Mouse (Mus musculus) forebrain, embryonic 14.5 days (tissue): ENCODE results near the gene Gm8257. TPM values are rescaled to one million over a fixed set of nuclear protein-coding genes. Genes with fewer than 3 reads are reported as not detected.
"Not testable (repeated sequence)": the region's sequence is repeated elsewhere in the genome, so short reads cannot be mapped to it uniquely, and the experiment has no call there.

Source experiments
- ATAC-seq: fragments of 200-750 bp; cut with Nextera tagmentation; 2 replicates; pipeline ENCODE4 v1.8.0; 2017; ENCODE audit warnings: mild to moderate bottlenecking, moderate library complexity
- DNase-seq: peaks from one replicate; pipeline ENCODE4 v3.0.0-alpha.2; 2015; ENCODE audit warnings: low spot score
- H3K27ac ChIP-seq: fragments of 300-500 bp; sonication (generic); 2 replicates; pipeline ENCODE4 v1.5.1; 2014; ENCODE audit warnings: low read depth, mild to moderate bottlenecking, control low read depth, low read length, moderate library complexity
- H3K27me3 ChIP-seq: fragments of 300-500 bp; sonication (generic); replicated peaks from 2 replicates; pipeline ENCODE4 v1.6.1; 2014; ENCODE audit warnings: low read length, control low read depth, mixed read lengths; ENCODE audit not compliant: control insufficient read depth, insufficient read depth
- H3K36me3 ChIP-seq: fragments of 300-500 bp; sonication (generic); 2 replicates; pipeline ENCODE4 v1.6.1; 2014; ENCODE audit warnings: low read length, control low read depth; ENCODE audit not compliant: control insufficient read depth, insufficient read depth
- H3K4me1 ChIP-seq: fragments of 300-500 bp; sonication (generic); 2 replicates; pipeline ENCODE4 v1.6.1; 2014; ENCODE audit warnings: antibody characterized with exemption, low read length, control low read depth; ENCODE audit not compliant: control insufficient read depth, insufficient read depth
- H3K4me2 ChIP-seq: fragments of 300-500 bp; sonication (generic); 2 replicates; pipeline ENCODE4 v1.6.1; 2014; ENCODE audit warnings: mild to moderate bottlenecking, control low read depth, low read length
- H3K4me3 ChIP-seq: fragments of 300-500 bp; sonication (generic); 2 replicates; pipeline ENCODE4 v1.5.1; 2014; ENCODE audit warnings: low read depth, low read length, control low read depth
- H3K9ac ChIP-seq: fragments of 300-500 bp; sonication (generic); 2 replicates; pipeline ENCODE4 v1.6.1; 2014; ENCODE audit warnings: mild to moderate bottlenecking, low read length, control low read depth, moderate library complexity
- H3K9me3 ChIP-seq: fragments of 300-500 bp; sonication (generic); replicated peaks from 2 replicates; pipeline ENCODE4 v1.6.1; 2016; ENCODE audit warnings: low read length, control low read depth, mixed read lengths; ENCODE audit not compliant: control insufficient read depth
- WGBS: fragments of 180-500 bp; shearing (Covaris S2); extraction: QIAGEN DNeasy Blood & Tissue Kit; methylation state at CpG from one replicate; pipeline ENCODE4 v1.1.7; 2014; 5-methylcytosine and 5-hydroxymethylcytosine counted together
- polyA plus RNA-seq: library from polyadenylated mRNA; unstranded; fragments of >200 nt; fragmentation: Nextera tagmentation; extraction: Ambion mirVana; gene quantifications from 2 replicates; pipeline ENCODE4 v1.2.1, GENCODE M21; 2014

The Gm8257 gene
- not detected in 2 replicates for polyA plus RNA-seq

DNA sequence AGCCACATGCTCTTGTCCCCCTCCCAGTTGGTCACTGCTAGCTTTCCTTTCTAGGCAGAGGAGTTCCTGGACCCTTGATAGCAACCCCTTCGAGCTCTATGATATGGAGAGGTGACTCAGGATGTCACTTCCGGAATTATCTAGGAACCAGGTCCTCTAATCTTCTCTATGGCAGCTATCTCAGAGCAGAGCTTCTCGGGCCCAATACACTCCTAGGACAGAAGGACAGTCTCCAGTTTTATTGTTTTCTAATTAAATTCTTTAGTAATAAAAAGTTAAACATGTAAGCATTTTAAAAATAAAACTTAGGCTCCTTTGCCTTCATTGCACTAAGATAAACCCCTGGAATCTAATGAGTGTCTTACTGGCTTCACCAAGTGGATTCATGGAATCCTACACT lies at the start of gene Gm8257:
Gene Gm8257, minus strand, starts transcription at position 101 of the 400 bp plus-strand sequence.
- not testable (repeated sequence) for H3K27me3 ChIP-seq, H3K36me3 ChIP-seq, H3K27ac ChIP-seq, H3K4me2 ChIP-seq, H3K9me3 ChIP-seq, ATAC-seq, DNase-seq, H3K4me1 ChIP-seq, H3K9ac ChIP-seq, H3K4me3 ChIP-seq
- WGBS, result 94% methylated on average over 3 of the region's 3 CpGs

DNA sequence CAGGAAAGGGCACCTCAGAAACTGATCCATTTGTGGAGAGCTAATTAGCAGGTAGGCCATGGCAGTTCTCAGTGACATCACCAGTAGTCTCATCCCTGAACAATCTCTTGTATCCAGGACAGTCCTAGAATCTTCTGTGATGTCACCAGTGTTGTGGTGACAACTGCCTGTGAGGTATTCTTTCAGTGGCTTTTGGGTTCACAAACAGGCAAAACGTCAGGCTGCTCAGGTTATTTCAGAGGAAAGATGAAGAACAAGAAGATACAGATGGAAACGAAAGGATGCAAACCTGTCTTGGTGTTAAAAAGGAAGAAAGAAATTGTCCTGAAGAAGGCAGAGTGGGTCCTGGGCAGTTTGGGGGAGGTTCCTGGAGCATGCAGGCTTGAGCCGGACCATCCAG lies 44.0 kb upstream of the Gm8257 start, which contains the start of gene Gm8267:
Gene Gm8267, minus strand, starts transcription at position 101 of the 400 bp plus-strand sequence.
- 83% methylated on average over 3 of the region's 3 CpGs for WGBS
- DNase-seq, result no peak
- no peaks in the 10 kb centered on the region for H3K4me1 ChIP-seq

DNA sequence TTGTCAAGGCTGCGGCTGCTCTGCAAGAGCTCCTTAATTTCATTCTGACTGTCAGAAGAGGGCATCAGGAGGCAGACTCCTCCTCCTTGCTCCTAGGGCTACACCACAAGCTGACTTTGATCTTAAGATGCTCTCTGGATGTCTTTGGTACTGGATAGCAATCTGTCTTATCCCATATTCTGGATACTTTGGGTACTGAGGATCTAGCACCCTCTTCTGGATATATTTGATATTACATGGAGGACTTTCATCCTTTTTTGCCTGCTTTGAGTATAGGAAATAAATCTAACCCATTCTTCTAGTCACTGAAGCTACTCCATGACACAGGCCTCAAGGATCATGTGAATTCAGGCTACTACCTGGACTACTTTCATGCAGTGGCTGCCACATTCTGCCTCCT lies 36.5 kb upstream of the Gm8257 start:
- not testable (repeated sequence) for H3K9me3 ChIP-seq, H3K4me1 ChIP-seq, ATAC-seq, H3K9ac ChIP-seq, H3K27me3 ChIP-seq, H3K4me2 ChIP-seq, H3K4me3 ChIP-seq, H3K36me3 ChIP-seq, DNase-seq, H3K27ac ChIP-seq
- 81% methylated on average over 1 of the region's 1 CpGs for WGBS

More for the DNA sequence above, 44.0 kb upstream of the Gm8257 start, which contains the start of gene Gm8267:
- ATAC-seq, result no peak
- H3K27me3 ChIP-seq, result no peaks in the 10 kb centered on the region
- no peak within 1 kb of the TSS for H3K4me2 ChIP-seq
- no peak within 1 kb of the TSS for H3K4me3 ChIP-seq
- H3K27ac ChIP-seq, result no peak within 1 kb of the TSS
- no peak within 1 kb of the TSS for H3K9ac ChIP-seq
- no peaks in the 10 kb centered on the region for H3K36me3 ChIP-seq
- H3K9me3 ChIP-seq, result no peaks in the 10 kb centered on the region

DNA sequence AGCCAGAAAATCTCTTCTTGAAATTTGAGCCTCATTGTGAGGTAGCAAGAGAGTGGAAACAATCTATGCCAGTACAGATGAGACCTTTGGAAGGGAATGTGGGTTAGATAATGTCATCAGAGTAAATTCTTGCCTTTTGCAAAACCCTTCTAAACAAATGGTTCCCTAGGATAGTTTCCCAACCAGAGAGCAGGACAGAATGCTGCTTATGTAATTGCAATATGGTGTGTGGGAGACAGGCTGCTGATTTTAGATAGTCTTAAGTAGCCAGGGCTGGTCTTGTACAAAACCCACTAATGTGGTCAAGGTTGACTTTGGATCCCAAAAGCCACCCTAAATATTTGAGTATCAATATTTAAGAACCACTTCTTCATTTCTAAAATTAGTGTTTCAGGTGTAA lies 24.5 kb upstream of the Gm8257 start:
- not testable (repeated sequence) for ATAC-seq, H3K4me1 ChIP-seq, H3K9ac ChIP-seq, H3K36me3 ChIP-seq, H3K4me2 ChIP-seq, DNase-seq, H3K27ac ChIP-seq, H3K27me3 ChIP-seq, H3K9me3 ChIP-seq, H3K4me3 ChIP-seq

DNA sequence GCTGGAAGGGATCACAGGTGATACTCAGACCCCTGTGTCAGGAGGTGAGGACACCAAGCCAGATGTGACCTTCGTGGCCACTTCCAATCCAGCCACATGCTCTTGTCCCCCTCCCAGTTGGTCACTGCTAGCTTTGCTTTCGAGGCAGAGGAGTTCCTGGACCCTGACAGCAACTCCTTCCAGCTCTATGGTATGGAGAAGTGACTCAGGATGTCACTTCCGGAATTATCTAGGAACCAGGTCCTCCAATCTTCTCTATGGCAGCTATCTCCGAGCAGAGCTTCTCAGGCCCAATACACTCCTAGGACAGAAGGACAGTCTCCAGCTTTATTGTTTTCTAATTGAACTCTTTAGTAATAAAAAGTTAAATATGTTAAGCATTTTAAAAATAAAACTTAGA lies 78.5 kb downstream of the Gm8257 start, which contains the start of gene Gm5624:
Gene Gm5624, minus strand, starts transcription at position 202 of the 400 bp plus-strand sequence.
- H3K27ac ChIP-seq, H3K9me3 ChIP-seq, H3K4me1 ChIP-seq, DNase-seq, H3K36me3 ChIP-seq, H3K4me2 ChIP-seq, H3K27me3 ChIP-seq, H3K4me3 ChIP-seq, ATAC-seq, H3K9ac ChIP-seq: not testable (repeated sequence)
- 75% methylated on average over 4 of the region's 4 CpGs for WGBS

Other genes starting within 250 kb of the Gm8257 start
- not detected in 2 replicates for gene BC061237, start 214.0 kb downstream of the Gm8257 start, polyA plus RNA-seq
- not detected in 2 replicates for gene Gm17093, start 188.2 kb downstream of the Gm8257 start, polyA plus RNA-seq
- not detected in 2 replicates for gene Gm8247, start 123.3 kb downstream of the Gm8257 start, polyA plus RNA-seq
- gene Gm5624, start 78.5 kb downstream of the Gm8257 start, polyA plus RNA-seq, result not detected in 2 replicates
- not detected in 2 replicates for gene Gm8267, start 43.9 kb upstream of the Gm8257 start, polyA plus RNA-seq
- 0.15 and 0.30 TPM in 2 replicates for gene Ptgdr, start 152.9 kb upstream of the Gm8257 start, polyA plus RNA-seq